Mouse (Mus musculus) c-Kit-negative CD71-positive TER-119-positive erythroid progenitor cells, embryonic 14.5 days (primary cell): ENCODE data around the gene Hnrnpa3.
"Not testable (repeated sequence)": the region's sequence is repeated elsewhere in the genome, so short reads cannot be mapped to it uniquely, and the experiment has no call there.

ENCODE experiments used
- DNase-seq: peaks from one replicate; pipeline ENCODE4 v3.0.0-alpha.2; 2013; ENCODE audit warnings: low read depth, low spot score

Hnrnpa3 gene

DNA sequence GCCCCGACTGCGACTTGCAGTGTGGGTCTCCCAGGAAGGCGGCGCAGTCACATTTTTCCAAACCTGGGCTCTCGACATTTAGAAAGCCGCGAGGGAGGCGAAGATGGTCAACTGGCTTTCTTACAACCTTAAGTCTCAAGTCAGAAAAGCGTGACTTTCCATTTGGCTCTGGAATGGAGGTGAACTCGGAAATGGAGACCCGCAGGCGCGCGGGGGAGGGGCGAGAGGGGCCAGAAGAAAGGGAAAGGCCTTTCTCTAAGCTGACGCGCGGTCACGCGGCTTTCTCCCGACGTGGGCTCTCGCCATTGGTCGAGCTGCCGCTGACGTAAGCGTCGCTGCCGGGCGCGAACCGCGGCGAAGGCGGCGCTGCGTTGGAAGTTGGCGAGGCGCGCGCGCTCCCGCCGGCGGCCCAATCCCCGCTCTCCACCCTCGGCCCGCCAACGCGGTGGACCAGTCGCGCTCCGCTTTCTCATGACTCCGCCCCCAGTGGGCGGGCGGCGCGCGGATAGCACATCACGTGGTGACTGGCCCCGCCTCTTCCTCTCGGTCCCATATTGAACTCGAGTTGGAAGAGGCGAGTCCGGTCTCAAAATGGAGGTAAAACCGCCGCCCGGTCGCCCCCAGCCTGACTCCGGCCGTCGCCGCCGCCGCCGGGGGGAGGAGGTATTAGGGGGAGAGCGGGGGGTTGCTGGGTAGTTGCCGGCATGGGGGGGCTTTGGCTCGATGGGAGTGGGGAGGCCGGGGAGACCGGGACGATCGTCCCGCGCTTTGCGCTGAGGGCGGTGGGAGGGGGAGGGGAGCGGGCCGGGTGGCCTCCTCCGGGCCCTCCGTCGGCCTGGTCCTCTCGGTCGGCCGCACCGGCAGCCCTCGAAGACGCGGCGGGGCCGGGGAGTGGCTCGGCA, at the start of gene Hnrnpa3:
Hnrnpa3 (plus strand) TSS at position 535 of the 902 bp plus-strand sequence.
- DNase-seq: peak; percentile 98

DNA sequence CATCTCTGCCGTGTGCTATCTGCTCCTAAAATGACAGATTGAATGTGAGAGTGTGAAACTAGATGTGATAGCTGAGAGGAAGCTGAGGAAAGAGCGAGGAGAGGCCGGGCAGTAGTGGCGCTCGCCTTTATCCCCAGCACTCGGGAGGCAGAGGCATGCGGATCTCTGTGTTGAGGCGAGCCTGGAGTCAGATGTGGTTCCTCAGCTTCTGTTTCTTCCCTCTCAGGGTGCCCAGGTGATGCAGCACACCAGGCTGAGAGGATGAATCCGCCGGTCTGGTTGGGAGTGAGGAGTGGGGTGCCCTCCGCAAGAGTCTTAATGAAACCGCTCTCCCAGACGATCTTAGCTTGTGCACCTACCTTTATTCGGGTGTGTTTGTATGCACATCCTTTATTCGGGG, 49.1 kb upstream of the Hnrnpa3 start:
- DNase-seq: no peak

DNA sequence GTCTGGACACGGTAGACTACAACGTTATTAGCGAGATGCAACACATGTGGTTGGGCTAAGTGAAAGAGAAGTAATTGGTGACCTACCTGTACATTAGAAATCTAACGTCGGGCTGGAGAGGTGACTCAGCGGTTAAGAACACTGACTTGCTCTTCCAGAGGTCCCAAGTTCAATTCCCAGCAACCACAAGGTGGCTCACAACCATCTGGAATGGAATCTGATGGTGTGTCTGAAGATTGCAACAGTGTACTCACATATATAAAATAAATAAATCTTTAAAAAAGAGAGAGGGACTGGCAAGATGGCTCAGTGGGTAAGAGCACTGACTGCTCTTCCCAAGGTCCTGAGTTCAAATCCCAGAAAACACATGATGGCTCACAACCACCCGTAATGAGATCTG, 48.5 kb upstream of the Hnrnpa3 start:
- not testable (repeated sequence) for DNase-seq

DNA sequence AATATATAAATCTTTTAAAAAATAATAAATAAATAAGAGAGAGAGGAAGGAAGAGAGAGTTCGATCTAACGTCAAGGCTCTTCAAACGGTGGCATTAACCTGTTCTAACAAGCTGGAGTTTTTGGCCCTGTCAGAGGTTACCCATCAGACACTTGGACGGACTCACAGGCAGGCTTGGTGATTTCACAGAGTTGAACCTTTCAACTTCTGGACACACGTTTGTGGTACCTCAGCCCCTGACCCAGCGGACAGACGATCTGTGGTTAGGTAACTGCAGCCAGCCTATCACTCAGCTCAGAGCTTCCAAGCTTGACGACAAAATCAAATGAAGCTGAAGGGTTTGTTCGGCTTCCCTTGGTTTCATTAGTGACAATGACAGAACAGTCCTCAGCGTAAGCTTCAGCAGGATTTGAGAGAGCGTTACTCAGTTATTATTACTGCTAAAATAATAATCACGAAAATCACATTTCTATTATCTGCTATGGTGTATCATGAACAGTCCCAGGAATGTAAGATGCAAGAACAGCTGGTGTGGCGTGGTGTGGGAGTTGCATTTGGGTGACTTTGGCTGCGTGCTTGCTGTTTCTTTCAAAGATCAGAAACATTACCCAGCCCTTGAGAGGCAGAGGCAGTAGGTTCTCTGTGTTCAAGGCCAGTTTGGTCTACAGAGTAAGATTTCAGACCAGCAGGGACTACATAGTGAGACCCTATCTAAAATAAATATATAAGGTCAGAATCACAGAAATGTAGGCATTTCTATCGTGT, 47.8 kb upstream of the Hnrnpa3 start:
- no peak for DNase-seq

DNA sequence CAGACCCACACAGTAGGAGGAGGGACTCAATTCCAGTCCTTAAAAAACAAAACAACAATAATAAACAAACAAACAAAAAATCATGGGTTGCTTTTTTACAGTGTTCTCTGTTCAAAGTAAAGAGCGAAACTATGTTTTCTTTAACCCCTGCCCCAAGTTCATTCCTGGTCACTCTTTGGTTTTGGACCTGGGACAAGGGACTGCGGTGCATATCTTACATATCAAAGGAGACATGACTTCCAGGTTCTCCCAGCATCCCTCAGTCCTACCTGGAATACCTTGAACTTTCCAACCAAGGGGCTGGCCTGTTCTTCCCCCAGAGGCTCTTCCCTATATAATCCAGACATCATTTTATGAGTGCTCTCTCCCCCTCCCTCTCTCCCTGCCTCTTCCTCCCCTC, 47.1 kb upstream of the Hnrnpa3 start:
- no peak for DNase-seq

DNA sequence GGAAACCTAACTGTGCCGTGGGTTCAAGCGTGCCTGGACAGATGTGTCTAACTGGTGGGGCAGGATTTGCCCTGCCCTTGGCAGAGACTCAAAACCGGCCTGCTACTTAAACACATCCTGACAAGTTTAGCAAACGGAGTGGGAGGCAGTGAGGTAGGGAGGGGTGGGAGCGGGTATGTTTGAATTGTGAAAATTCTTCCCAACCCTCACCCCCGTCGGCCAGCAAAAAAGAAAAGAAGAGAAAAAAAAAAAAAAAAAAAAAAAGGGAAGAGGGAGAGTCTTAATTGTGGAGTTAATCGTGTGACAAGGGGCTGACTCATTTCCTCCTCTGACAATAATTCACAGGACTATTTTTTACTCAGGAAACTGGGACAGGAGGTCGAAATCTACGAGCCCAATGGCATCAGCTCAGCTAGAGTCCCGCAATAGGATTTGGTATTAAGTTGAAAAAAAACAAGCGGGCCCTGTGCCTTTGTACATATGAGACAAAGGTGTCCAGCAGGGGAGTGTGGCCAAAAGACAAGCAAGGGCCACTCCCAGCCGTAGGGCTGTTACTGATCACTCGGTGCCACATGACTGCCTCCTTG, 46.0 kb upstream of the Hnrnpa3 start:
- no peak for DNase-seq

DNA sequence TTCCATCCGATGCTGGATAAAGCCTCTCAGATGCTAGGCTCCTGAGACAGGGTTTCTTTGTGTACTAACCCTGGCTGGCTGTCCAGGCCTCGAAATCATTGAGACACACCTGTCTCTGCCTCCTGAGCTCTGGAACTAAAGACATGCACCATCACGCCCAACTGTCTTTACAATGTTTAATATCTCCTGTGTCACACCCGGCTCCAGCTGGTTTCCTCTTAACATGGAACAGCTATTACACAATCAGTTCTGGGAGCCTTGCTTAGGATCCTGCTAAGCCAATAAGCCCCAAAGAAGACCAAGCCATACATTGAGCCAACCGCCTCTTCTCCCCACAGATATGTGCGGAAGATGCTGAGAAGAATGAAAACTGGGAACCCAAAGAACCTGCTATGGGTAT, 44.5 kb upstream of the Hnrnpa3 start:
- no peak for DNase-seq

DNA sequence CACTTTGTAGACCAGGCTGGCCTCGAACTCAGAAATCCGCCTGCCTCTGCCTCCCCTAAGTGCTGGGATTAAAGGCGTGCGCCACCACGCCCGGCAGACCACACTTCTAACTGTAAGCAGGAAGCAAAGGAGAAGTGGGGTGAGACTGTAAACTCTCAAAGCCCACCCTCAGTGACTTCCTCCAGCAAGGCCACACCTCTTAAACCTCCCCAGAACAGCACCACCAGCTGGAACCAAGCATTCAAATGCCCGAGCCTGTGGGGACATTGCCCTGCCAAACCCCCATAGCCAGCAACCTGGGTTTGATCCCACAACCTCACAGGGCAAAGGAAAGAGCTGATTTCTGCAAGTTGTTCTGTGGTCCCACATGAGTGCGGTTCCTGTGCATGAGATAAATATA, 42.1 kb upstream of the Hnrnpa3 start:
- DNase-seq: no peak

DNA sequence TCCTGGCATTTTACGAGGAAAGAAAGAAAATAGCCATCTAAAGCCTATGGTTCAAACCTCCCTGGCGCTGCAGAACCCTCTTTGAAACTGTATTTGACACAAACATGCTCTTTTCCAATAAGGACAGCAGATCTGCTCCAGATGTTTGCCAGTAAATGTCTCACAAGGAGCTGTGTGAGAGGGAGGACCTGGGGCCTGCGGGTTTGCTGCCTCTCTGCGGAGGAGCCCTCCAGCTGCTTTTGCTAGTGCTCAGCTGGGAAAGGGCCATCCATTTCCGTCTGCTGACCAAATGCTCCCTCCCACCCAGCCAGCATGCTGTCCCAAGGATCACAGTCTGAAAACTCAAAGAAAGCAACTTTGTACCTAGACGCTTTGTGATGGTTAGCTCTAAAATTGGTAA, 40.3 kb upstream of the Hnrnpa3 start:
- DNase-seq: no peak

DNA sequence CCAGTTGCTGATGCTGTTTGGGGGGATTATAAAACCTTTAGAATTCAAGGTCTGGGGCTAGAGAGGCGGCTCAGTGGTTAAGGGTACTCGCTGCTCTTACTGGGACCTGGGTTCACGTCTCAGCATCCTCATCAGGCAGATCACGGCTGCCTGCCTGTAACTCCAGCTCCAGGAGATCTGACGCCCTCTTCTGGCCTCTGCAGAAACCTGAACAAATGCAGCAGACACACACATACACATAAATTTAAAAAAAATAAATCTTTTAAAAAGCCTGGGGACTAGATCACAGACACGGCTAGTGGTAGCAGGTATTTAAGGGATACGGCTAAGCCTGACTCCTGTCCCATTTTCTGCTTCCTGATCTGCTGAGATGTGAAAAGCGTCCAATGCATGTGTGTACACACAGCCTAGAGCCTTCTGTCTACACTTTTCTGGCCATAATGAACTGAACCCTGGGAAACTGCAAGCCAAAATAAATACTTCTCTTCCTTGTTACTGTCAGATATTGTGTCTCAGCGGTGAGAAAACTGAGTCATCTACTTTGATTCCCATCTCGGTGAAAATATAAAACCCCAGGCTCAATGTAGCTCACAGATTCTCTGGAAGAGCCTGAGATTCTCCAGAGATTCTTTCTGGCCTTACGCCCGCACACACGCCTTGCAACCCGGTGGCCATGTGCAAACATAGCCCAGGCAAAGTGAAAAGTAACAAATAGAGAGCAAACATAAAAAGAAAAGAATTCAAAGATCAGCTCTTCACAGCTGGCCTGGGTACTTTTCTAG, 37.0 kb upstream of the Hnrnpa3 start:
- no peak for DNase-seq

DNA sequence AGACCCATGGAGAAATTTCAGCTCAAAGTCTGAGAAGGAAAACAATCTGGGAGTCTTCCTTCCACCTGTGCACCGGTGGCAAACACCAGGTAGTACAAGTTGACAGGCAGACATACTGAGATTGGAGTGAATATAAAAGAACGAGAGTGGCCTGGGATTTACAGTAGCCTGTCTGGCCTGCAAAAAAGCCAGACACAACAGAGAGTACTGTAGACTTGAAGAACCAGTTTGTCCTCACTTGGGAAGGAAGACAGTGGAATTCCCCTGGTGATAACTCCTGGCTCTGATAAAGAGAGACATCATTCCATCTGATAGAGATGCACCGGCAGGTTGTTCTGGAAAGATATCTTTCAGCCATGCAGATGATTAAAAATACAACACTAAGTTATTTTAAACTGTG, 34.0 kb upstream of the Hnrnpa3 start:
- no peak for DNase-seq

DNA sequence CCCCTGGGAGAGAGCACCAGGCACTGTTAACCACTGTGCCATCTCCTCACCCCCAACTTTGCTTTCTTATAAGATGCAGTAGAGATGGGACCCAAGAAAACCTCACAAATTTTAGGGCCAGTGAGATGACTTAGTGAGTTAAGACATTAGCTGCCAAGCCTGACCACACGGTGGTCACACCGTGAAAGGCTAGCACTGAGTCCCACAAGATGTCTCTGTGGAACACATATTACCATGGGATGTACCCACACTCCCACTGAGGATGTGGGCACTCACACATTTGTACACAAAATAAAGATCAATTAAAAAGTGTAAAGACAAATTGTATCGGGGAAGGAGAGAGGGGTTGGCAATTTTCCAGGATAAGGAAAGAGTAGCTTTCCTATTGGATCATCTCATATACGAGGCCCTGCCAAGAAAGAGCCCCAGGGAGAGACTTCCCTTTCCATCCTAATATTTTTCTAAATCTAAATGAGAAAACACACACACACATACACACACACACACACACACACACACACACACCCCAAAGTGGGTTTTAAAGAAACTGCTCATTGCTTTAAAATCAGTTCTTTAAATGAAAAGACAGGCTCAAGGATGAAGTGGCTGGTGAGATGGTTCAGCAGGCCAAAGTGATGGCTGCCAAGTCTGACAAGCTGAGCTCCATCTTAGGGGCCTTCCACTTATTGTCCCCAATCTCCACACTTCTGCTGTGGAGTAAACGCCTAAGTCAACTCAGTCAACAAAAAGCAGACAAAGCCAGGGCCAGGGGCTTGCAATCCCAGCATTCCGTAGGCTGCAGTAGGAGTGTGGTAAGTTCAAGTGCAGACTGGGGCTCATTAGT, 32.2 kb upstream of the Hnrnpa3 start:
- no peak for DNase-seq

DNA sequence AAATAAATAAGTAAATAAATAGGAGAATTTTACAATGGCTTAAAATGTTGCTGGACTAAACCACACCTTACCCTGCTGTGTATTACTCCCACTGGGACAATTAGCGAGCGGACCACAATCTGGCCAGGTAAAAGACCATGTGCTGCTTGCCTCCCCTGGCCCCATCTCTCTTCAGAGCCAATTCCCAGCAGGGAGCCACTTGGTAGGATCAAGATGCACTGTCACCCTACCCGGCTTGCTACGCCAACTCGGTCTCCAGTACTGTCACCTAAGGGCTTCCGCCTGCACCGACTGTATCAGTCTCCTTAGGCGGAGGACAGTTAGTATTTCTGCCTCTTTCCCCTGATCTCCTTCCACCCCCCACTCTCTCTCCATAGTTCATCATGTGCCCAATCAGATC, 30.6 kb upstream of the Hnrnpa3 start:
- DNase-seq: no peak

DNA sequence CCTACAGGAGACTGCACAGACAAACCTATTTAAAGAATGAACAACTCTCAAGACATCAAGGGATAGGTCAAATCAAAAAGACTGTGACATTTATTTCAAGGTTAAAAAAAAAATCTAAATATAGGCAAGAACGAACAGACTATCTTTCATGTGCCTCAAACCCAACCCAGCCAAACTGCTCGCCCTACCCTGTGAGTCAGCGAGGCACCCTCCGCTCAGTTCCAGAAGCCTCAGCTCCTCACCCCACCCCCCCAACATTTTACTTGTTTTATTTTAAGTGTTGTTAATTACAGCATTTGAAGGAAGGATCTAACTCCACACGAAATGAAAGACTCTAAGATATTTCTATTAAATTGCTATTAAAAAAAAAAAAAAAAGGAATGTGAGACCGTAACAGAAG, 27.6 kb upstream of the Hnrnpa3 start:
- DNase-seq: no peak

DNA sequence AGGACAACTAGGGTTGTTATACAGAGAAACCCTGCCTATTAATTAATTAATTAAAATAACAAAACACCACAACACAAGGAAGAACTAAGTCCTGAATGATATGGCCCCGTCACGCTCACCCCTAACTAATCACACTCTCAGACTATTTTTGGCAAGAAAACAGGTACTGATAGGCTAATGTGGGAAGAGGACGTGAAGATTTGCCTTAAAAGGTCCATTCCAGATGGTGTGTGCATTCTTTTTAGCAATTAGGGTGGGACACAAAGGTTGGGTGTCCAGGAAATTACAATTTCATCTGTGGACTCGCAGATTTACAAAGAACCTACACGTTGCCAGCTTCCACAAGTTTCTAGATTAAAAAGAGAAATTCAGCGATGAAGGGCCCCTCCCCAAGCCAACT, 27.0 kb upstream of the Hnrnpa3 start:
- DNase-seq: no peak

DNA sequence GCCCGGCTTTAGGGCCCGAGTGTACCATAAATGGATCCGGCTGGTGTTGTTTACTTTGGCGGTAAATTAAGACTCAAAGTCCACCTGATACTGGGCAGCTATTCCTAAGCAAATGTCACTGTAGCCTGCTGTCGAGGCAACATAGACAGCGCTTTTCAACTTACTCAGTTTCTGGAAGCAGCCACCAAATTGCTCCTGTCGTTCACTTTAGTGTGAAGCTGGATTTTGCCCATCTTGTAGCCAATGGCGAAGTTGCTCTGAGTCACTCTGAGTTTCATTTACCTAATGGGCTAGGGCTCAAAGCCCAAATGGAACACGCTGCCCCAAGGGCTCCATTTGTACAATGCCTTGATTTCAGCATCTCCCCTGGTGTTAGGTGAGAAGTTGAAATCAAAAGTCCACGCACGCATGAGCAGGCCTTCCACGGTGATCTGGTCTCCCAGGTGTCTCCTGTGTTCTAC, 26.3 kb upstream of the Hnrnpa3 start:
- no peak for DNase-seq

DNA sequence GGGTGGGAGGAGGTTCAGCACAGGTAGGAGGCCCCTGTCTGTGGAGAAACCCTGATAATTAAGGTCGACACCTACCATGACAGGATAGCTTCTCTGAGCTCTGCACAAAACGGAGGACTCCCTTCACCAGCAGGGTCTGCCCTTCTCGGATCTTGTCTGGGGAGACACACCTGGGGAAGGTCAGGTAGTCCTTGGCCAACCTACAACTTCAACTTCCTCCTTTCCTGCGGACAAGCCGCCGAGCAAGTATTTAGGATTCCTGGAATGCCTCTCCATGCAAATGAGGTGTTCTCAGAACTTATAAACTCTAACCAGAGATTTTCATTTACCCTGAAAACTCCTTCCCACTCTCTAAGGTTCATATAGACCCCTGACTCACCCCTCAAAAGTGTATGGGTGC, 25.7 kb upstream of the Hnrnpa3 start:
- DNase-seq: no peak

DNA sequence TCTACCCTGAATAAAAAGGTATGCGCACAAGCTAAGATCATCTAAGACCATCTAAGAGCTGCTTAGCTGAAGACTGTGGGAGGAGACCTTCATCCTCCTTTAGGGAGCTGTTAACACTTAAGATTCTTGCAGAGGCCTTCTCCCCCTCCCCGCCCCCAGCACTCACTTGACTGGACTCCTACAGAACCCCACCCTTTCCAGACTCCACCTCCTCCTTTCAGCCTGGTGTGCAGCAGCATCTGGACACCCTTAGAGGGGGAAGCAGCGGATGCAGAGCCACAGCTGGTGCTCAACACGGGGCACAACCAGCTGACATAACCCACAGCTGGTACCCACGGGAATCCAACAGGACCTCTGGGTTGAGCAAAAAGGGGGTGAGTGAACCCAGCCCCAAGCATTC, 25.3 kb upstream of the Hnrnpa3 start:
- DNase-seq: no peak

DNA sequence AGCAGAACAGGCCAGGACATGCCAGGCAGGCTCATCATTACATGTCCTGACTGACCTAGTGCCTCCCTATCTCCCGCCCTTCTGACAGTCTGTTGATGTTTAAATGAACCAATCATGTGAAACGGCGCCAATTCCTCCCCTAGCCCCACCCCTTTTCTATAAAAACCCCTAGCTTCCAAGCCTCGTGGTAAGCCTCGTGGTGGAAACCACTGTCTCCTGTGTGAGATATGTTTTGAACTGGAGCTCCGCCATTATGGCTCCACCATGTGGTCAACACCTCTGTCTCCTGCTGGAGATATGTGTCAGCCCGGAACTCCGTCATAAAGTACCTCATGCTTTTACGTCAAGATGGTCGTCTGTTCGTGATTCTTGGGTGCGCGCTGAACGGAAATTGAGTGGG, 24.6 kb upstream of the Hnrnpa3 start:
- DNase-seq: not testable (repeated sequence)

DNA sequence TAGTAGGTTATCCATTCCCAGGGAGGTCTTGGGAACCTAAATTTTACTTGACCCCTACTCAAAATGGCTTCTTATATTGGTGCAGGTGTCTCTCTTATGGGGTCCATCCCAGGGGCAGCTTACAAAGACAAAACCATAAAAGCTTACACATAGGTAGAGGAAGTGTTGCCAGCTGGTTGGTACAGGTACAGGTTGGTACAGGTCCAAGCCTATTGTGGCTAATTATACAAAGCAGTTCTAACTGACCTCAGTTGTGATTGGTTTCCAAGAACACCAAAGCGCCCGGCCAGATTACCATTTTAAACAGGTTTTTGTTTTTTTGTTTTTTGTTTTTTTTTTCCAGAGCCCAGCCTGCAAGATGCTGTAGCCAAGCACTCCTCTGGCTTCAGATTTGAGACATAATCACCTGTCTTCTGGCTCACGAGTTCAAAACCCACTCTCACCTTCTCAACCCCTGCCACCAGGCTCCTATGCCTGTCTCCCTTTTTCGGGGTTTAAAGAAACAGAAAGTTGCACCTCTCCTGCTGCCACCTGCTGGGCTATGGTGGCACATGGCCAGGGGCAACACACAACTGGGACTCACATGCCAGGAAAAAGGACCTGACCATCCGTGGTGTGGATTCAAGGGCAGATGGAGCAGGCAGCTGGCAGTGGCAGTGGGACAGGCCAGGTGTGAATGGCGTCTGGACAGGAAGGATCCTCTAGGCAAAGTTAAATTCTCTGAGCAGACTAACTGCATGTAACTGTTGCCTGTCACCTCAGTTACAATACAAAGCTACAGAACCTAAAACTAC, 22.6 kb upstream of the Hnrnpa3 start:
- no peak for DNase-seq
